ENCODE assay signal across 9 mouse cellular contexts in the genomic region with DNA sequence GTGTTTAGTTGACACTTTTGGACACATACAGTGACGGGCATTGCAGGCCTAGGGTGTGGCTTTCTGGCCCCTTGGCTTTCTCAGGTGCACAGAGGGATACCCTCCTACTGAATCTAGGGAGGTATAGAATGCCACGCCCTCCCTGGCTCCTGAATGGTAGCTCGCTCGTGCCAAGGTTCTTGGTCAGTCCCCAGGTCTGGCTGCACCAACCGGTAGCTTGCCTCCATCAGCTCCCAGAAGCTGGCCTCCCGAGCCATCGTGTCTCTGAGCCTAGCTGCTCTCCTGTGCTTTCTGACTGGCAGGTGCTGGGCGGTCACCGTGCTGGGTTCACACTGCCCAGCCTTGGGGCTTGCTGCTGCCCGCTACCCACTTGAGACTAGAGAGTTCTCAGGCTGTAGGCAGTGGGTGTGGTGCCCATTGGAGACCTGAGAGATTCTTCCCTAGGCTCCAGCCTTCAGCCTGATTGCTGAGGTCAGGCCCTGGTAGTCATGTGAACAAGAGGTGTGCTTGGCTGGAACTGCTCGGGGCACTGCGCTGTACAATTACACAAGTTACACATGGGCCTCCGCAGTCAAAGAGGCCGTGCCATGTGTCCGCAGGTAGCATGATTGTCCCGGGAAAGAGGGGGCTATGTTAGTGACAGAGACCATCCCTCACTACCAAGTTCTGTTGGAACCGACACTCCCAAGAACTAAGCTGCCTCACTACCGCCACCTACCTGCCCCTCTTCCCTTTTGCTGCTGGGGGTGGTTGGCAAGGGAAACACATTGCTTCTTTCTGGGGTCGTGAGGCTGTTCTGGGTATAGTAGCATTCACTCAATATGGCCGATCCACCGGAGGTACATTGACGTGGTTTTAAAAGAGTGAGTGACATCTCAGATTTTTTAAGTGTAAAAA. TPM values are rescaled to one million over a fixed set of nuclear protein-coding genes. Genes with fewer than 3 reads are reported as not detected.
A peak's percentile ranks its signal among the peaks of the same experiment; 100 is the strongest.
DNase-seq lines count a peak whose midpoint lies in the region; ATAC-seq and TF ChIP-seq lines count a peak whose summit lies in the region.
"Had no signal": no experiment of that assay in that cellular context is flagged by ENCODE, and none has a peak within 500 bp of the region (broad histone marks: within the 10 kb centered on the region; RNA-seq: fewer than 3 reads in every experiment).

No protein-coding gene starts in this region.

- H3K27ac ChIP-seq in hindbrain, embryonic 12.5 days, result peak overlapping the region; percentile 87
- H3K27ac ChIP-seq in midbrain, postnatal 0 days (ENCODE audit: low read depth, low read length), result no peak overlapping the region

- H3K4me2 ChIP-seq in hindbrain, embryonic 12.5 days (replicated peaks), result no peak overlapping the region
- no peak overlapping the region for H3K4me2 ChIP-seq in midbrain, postnatal 0 days (ENCODE audit: low read depth, low read length, poor library complexity, severe bottlenecking)
- H3K4me2 ChIP-seq: hindbrain, embryonic 15.5 days had no signal

- H3K9ac ChIP-seq in hindbrain, embryonic 12.5 days, result no peak overlapping the region
- no peak overlapping the region for H3K9ac ChIP-seq in midbrain, postnatal 0 days (replicated peaks; ENCODE audit: low read length, poor library complexity, severe bottlenecking)
- H3K9ac ChIP-seq: hindbrain, embryonic 15.5 days had no signal

- H3K27me3 ChIP-seq in hindbrain, embryonic 12.5 days, result no peaks in the 10 kb centered on the region
- H3K27me3 ChIP-seq in midbrain, postnatal 0 days (ENCODE audit: insufficient read depth, low read length), result no peaks in the 10 kb centered on the region
- H3K27me3 ChIP-seq: hindbrain, embryonic 15.5 days had no signal

- WGBS in hindbrain, embryonic 12.5 days, result 80% methylated on average over 22 of the region's 22 CpGs
- WGBS in midbrain, postnatal 0 days, result 85% methylated on average over 22 of the region's 22 CpGs

- H3K36me3 ChIP-seq in hindbrain, embryonic 12.5 days, result peaks cover 13% of the 10 kb centered on the region
- peaks cover 11% of the 10 kb centered on the region; the same call in 1 of the 2 replicates for H3K36me3 ChIP-seq in midbrain, postnatal 0 days (ENCODE audit: insufficient read depth, low read length)
- H3K36me3 ChIP-seq: hindbrain, embryonic 15.5 days had no signal

- peak; percentile 68 for TF ChIP-seq CTCF in midbrain, postnatal 0 days (IDR thresholded peaks at IDR 0.05)

- no peak for ATAC-seq in hindbrain, embryonic 12.5 days (ENCODE audit: low FRiP score)
- ATAC-seq in midbrain, postnatal 0 days (ENCODE audit: low FRiP score), result no peak

- no peaks in the 10 kb centered on the region for H3K9me3 ChIP-seq in hindbrain, embryonic 12.5 days (replicated peaks)
- H3K9me3 ChIP-seq in midbrain, postnatal 0 days (ENCODE audit: low read length), result no peaks in the 10 kb centered on the region
- H3K9me3 ChIP-seq: hindbrain, embryonic 15.5 days had no signal

- no peak overlapping the region for H3K4me3 ChIP-seq in hindbrain, embryonic 12.5 days
- H3K4me3 ChIP-seq in midbrain, postnatal 0 days (ENCODE audit: low read depth, low read length), result no peak overlapping the region
- H3K4me3 ChIP-seq: hindbrain, embryonic 15.5 days had no signal

- H3K4me1 ChIP-seq in hindbrain, embryonic 12.5 days, result peaks cover 99% of the 10 kb centered on the region
- peaks cover 39% of the 10 kb centered on the region for H3K4me1 ChIP-seq in midbrain, postnatal 0 days (ENCODE audit: insufficient read depth, low read length)

- peak; percentile 54 for DNase-seq in embryo, embryonic 10.5 days (ENCODE audit: low spot score)
- DNase-seq in embryo, embryonic 11 days, result no peak
- peak; percentile 52 to 76 for DNase-seq in spleen, postnatal 4 days (ENCODE audit: low spot score in 2 of 2)
- no peak for DNase-seq in spleen, postnatal 14 days (ENCODE audit: low spot score in 2 of 2)
- no peak for DNase-seq in midbrain, postnatal 0 days (ENCODE audit: low spot score)
- DNase-seq in layer of hippocampus, adult 9-11 months, result no peak
- DNase-seq in kidney, adult 18-20 months, result no peak

RNA-seq across cellular contexts. Expression of a gene that starts 27.3 kb away (rescaled TPM):
- 49.6 and 65.3 TPM in 2 replicates for polyA plus RNA-seq in hindbrain, embryonic 12.5 days (2016; fragmentation: Nextera tagmentation; extraction: Ambion mirVana)
- total RNA-seq in midbrain, postnatal 0 days (2014; rRNA removed), result 5.8 and 18.1 TPM in 2 replicates
- polyA plus RNA-seq in midbrain, postnatal 0 days (2015; fragmentation: Nextera tagmentation; extraction: Ambion mirVana), result 8.4 and 11.3 TPM in 2 replicates

Comparison
In these comparisons a context has a peak if more than half of its experiments do, and no peak if none do; other contexts are left out.
1. DNase-seq: peak in embryo, embryonic 10.5 days (single experiment) and spleen, postnatal 4 days (2 of 2); none in embryo, embryonic 11 days (single experiment), spleen, postnatal 14 days (0 of 2), midbrain, postnatal 0 days (single experiment), layer of hippocampus, adult 9-11 months (single experiment) and kidney, adult 18-20 months (single experiment).